Mouse (Mus musculus) heart, postnatal 36 days (tissue): Measurements from ENCODE around the gene Sh3rf3. TPM values are rescaled to one million over a fixed set of nuclear protein-coding genes. Genes with fewer than 3 reads are reported as not detected.
A peak's percentile ranks its signal among the peaks of the same experiment; 100 is the strongest.

Experiments used
- DNase-seq, 2 experiments: peaks; one replicate each; pipeline ENCODE4 v3.0.0; 2021 to 2022
- intact Hi-C: fragments of 180-260 bp; cut with DNase I; formaldehyde crosslinking; loops from one replicate; pipeline ENCODE4 v1.15.1; 2025
- total RNA-seq, 2 experiments: library from RNA; stranded (reverse); gene quantifications; 2 replicates each; pipeline ENCODE4 v1.2.3; 2021

Gene Sh3rf3
- total RNA-seq, 2 experiments from 2014 or later: 1.1 to 1.5 TPM

GRCm38 (mm10) chr10:58848127-58848526, 35.0 kb downstream of the Sh3rf3 start:
- DNase-seq: no peak
- intact Hi-C loops: no loop called here

GRCm38 (mm10) chr10:58848536-58848935, 35.4 kb downstream of the Sh3rf3 start:
- intact Hi-C loops: no loop called here
- no peak for DNase-seq

GRCm38 (mm10) chr10:58854548-58855198, 41.5 kb downstream of the Sh3rf3 start:
- intact Hi-C loops: no loop called here
- DNase-seq: no peak

- intact Hi-C loops: no loop called here
Observed at GRCm38 (mm10) chr10:58855199-58855751, 42.1 kb downstream of the Sh3rf3 start.

GRCm38 (mm10) chr10:58855814-58856213, 42.7 kb downstream of the Sh3rf3 start:
- intact Hi-C loops: no loop called here
- no peak for DNase-seq

More at GRCm38 (mm10) chr10:58855199-58855751, 42.1 kb downstream of the Sh3rf3 start:
- DNase-seq: no peak

GRCm38 (mm10) chr10:58856742-58857141, 43.6 kb downstream of the Sh3rf3 start:
- intact Hi-C loops: no loop called here
- no peak for DNase-seq

- intact Hi-C loops: no loop called here
- no peak for DNase-seq
Observed at GRCm38 (mm10) chr10:58864735-58865134, 51.6 kb downstream of the Sh3rf3 start.

GRCm38 (mm10) chr10:58867536-58867935, 54.4 kb downstream of the Sh3rf3 start:
- intact Hi-C loops: no loop called here
- DNase-seq: no peak

- DNase-seq: peak; percentile 1 to 6
- intact Hi-C loops: no loop called here
Observed at GRCm38 (mm10) chr10:58869836-58870235, 56.7 kb downstream of the Sh3rf3 start.

- intact Hi-C loops: no loop called here
Observed at GRCm38 (mm10) chr10:58871149-58871820, 58.1 kb downstream of the Sh3rf3 start.

GRCm38 (mm10) chr10:58871821-58872577, 58.8 kb downstream of the Sh3rf3 start:
- DNase-seq: no peak
- intact Hi-C loops: no loop called here

More at GRCm38 (mm10) chr10:58871149-58871820, 58.1 kb downstream of the Sh3rf3 start:
- no peak for DNase-seq

- intact Hi-C loops: no loop called here
- DNase-seq: no peak
Observed at GRCm38 (mm10) chr10:58877835-58878234, 64.7 kb downstream of the Sh3rf3 start.

- no peak for DNase-seq
- intact Hi-C loops: no loop called here
Observed at GRCm38 (mm10) chr10:58878636-58879035, 65.5 kb downstream of the Sh3rf3 start.

GRCm38 (mm10) chr10:58882741-58883140, 69.6 kb downstream of the Sh3rf3 start:
- intact Hi-C loops: no loop called here
- DNase-seq: no peak

- intact Hi-C loops: no loop called here
Observed at GRCm38 (mm10) chr10:58885351-58885750, 72.2 kb downstream of the Sh3rf3 start.

GRCm38 (mm10) chr10:58885816-58886215, 72.7 kb downstream of the Sh3rf3 start:
- intact Hi-C loops: no loop called here

More at GRCm38 (mm10) chr10:58885351-58885750, 72.2 kb downstream of the Sh3rf3 start:
- no peak for DNase-seq

GRCm38 (mm10) chr10:58890671-58891439, 77.7 kb downstream of the Sh3rf3 start:
- no peak for DNase-seq
- intact Hi-C loops: no loop called here

More at GRCm38 (mm10) chr10:58885816-58886215, 72.7 kb downstream of the Sh3rf3 start:
- no peak for DNase-seq

GRCm38 (mm10) chr10:58895431-58895830, 82.3 kb downstream of the Sh3rf3 start:
- intact Hi-C loops: no loop called here
- no peak for DNase-seq

- intact Hi-C loops: no loop called here
- no peak for DNase-seq
Observed at GRCm38 (mm10) chr10:58897009-58897543, 83.9 kb downstream of the Sh3rf3 start.

- DNase-seq: no peak
- intact Hi-C loops: no loop called here
Observed at GRCm38 (mm10) chr10:58905253-58905652, 92.1 kb downstream of the Sh3rf3 start.
